Mouse (Mus musculus): Measurements from ENCODE around the gene Dnajc16. TPM values are rescaled to one million over a fixed set of nuclear protein-coding genes. Genes with fewer than 3 reads are reported as not detected.

Gene Dnajc16
- polyA plus RNA-seq, 1 experiment from 2014 or later: 5.8 TPM

- WGBS: 76% methylated on average over 10 of the region's 10 CpGs
- no peaks in the 10 kb centered on the region for H3K27me3 ChIP-seq (ENCODE audit: control insufficient read depth, insufficient read depth, low read length)
- H3K36me3 ChIP-seq (ENCODE audit: control insufficient read depth, insufficient read depth, low read length): no peaks in the 10 kb centered on the region
- H3K4me2 ChIP-seq (ENCODE audit: low read depth): no peak overlapping the region
- H3K4me1 ChIP-seq (ENCODE audit: control insufficient read depth, insufficient read depth, low read length): no peaks in the 10 kb centered on the region
- no peaks in the 10 kb centered on the region for H3K9me3 ChIP-seq (ENCODE audit: control insufficient read depth, low read length)
- H3K4me3 ChIP-seq (ENCODE audit: low read depth, low read length): no peak overlapping the region
- DNase-seq (ENCODE audit: low spot score): no peak
- H3K27ac ChIP-seq (ENCODE audit: low read depth, low read length): no peak overlapping the region
- ATAC-seq (ENCODE audit: insufficient read depth, low FRiP score, low TSS enrichment): no peak
- no peak overlapping the region for H3K9ac ChIP-seq (ENCODE audit: low read length)
Observed at GRCm38 (mm10) chr4:141822089-141822488, 31.4 kb upstream of the Dnajc16 start.

GRCm38 (mm10) chr4:141821178-141821577, 30.4 kb upstream of the Dnajc16 start:
- no peaks in the 10 kb centered on the region for H3K36me3 ChIP-seq (ENCODE audit: control insufficient read depth, insufficient read depth, low read length)
- DNase-seq (ENCODE audit: low spot score): no peak
- no peaks in the 10 kb centered on the region for H3K9me3 ChIP-seq (ENCODE audit: control insufficient read depth, low read length)
- no peak overlapping the region for H3K4me3 ChIP-seq (ENCODE audit: low read depth, low read length)
- H3K9ac ChIP-seq (ENCODE audit: low read length): no peak overlapping the region
- ATAC-seq (ENCODE audit: insufficient read depth, low FRiP score, low TSS enrichment): no peak
- H3K4me1 ChIP-seq (ENCODE audit: control insufficient read depth, insufficient read depth, low read length): no peaks in the 10 kb centered on the region
- H3K27me3 ChIP-seq (ENCODE audit: control insufficient read depth, insufficient read depth, low read length): no peaks in the 10 kb centered on the region
- WGBS: 78% methylated on average over 3 of the region's 3 CpGs
- no peak overlapping the region for H3K27ac ChIP-seq (ENCODE audit: low read depth, low read length)
- no peak overlapping the region for H3K4me2 ChIP-seq (ENCODE audit: low read depth)

- no peak overlapping the region for H3K9ac ChIP-seq (ENCODE audit: low read length)
- H3K4me2 ChIP-seq (ENCODE audit: low read depth): no peak overlapping the region
- no peaks in the 10 kb centered on the region for H3K9me3 ChIP-seq (ENCODE audit: control insufficient read depth, low read length)
- ATAC-seq (ENCODE audit: insufficient read depth, low FRiP score, low TSS enrichment) (no peak), DNase-seq (ENCODE audit: low spot score) (no peak)
- no peaks in the 10 kb centered on the region for H3K27me3 ChIP-seq (ENCODE audit: control insufficient read depth, insufficient read depth, low read length)
- 92% methylated on average over 7 of the region's 7 CpGs for WGBS
- no peak overlapping the region for H3K27ac ChIP-seq (ENCODE audit: low read depth, low read length)
- no peak overlapping the region for H3K4me3 ChIP-seq (ENCODE audit: low read depth, low read length)
- no peaks in the 10 kb centered on the region for H3K36me3 ChIP-seq (ENCODE audit: control insufficient read depth, insufficient read depth, low read length)
- H3K4me1 ChIP-seq (ENCODE audit: control insufficient read depth, insufficient read depth, low read length): no peaks in the 10 kb centered on the region
Observed at GRCm38 (mm10) chr4:141819316-141819715, 28.6 kb upstream of the Dnajc16 start.

GRCm38 (mm10) chr4:141818861-141819260, 28.1 kb upstream of the Dnajc16 start:
- no peak overlapping the region for H3K9ac ChIP-seq (ENCODE audit: low read length)
- H3K27ac ChIP-seq (ENCODE audit: low read depth, low read length): no peak overlapping the region
- no peaks in the 10 kb centered on the region for H3K4me1 ChIP-seq (ENCODE audit: control insufficient read depth, insufficient read depth, low read length)
- ATAC-seq (ENCODE audit: insufficient read depth, low FRiP score, low TSS enrichment) (no peak), DNase-seq (ENCODE audit: low spot score) (no peak)
- no peak overlapping the region for H3K4me3 ChIP-seq (ENCODE audit: low read depth, low read length)
- H3K36me3 ChIP-seq (ENCODE audit: control insufficient read depth, insufficient read depth, low read length): no peaks in the 10 kb centered on the region
- no peak overlapping the region for H3K4me2 ChIP-seq (ENCODE audit: low read depth)
- no peaks in the 10 kb centered on the region for H3K9me3 ChIP-seq (ENCODE audit: control insufficient read depth, low read length)
- 88% methylated on average over 13 of the region's 13 CpGs for WGBS
- no peaks in the 10 kb centered on the region for H3K27me3 ChIP-seq (ENCODE audit: control insufficient read depth, insufficient read depth, low read length)

GRCm38 (mm10) chr4:141817706-141818105, 27.0 kb upstream of the Dnajc16 start:
- H3K27me3 ChIP-seq (ENCODE audit: control insufficient read depth, insufficient read depth, low read length): no peaks in the 10 kb centered on the region
- H3K4me1 ChIP-seq (ENCODE audit: control insufficient read depth, insufficient read depth, low read length): no peaks in the 10 kb centered on the region
- WGBS: 68% methylated on average over 10 of the region's 10 CpGs
- ATAC-seq (ENCODE audit: insufficient read depth, low FRiP score, low TSS enrichment) (no peak), DNase-seq (ENCODE audit: low spot score) (no peak)
- no peak overlapping the region for H3K27ac ChIP-seq (ENCODE audit: low read depth, low read length)
- no peaks in the 10 kb centered on the region; the same call in 1 of the 2 replicates for H3K36me3 ChIP-seq (ENCODE audit: control insufficient read depth, insufficient read depth, low read length)
- H3K9me3 ChIP-seq (ENCODE audit: control insufficient read depth, low read length): no peaks in the 10 kb centered on the region
- no peak overlapping the region for H3K9ac ChIP-seq (ENCODE audit: low read length)
- no peak overlapping the region for H3K4me2 ChIP-seq (ENCODE audit: low read depth)
- no peak overlapping the region for H3K4me3 ChIP-seq (ENCODE audit: low read depth, low read length)

- H3K4me3 ChIP-seq (ENCODE audit: low read depth, low read length): no peak overlapping the region
- no peak overlapping the region for H3K27ac ChIP-seq (ENCODE audit: low read depth, low read length)
- H3K9ac ChIP-seq (ENCODE audit: low read length): no peak overlapping the region
- no peaks in the 10 kb centered on the region for H3K4me1 ChIP-seq (ENCODE audit: control insufficient read depth, insufficient read depth, low read length)
- ATAC-seq (ENCODE audit: insufficient read depth, low FRiP score, low TSS enrichment): no peak
- H3K36me3 ChIP-seq (ENCODE audit: control insufficient read depth, insufficient read depth, low read length): peaks cover 3% of the 10 kb centered on the region
- DNase-seq (ENCODE audit: low spot score): no peak
- no peaks in the 10 kb centered on the region for H3K27me3 ChIP-seq (ENCODE audit: control insufficient read depth, insufficient read depth, low read length)
- H3K4me2 ChIP-seq (ENCODE audit: low read depth): no peak overlapping the region
- H3K9me3 ChIP-seq (ENCODE audit: control insufficient read depth, low read length): no peaks in the 10 kb centered on the region
- 73% methylated on average over 14 of the region's 14 CpGs for WGBS
Observed at GRCm38 (mm10) chr4:141816776-141817655, 26.3 kb upstream of the Dnajc16 start.

- Histone ChIP-seq H3K27me3 (ENCODE audit: control insufficient read depth, insufficient read depth, low read length) (no peaks in the 10 kb centered on the region), H3K36me3 (ENCODE audit: control insufficient read depth, insufficient read depth, low read length) (peaks cover 6% of the 10 kb centered on the region), H3K4me3 (ENCODE audit: low read depth, low read length) (no peak overlapping the region), H3K9ac (ENCODE audit: low read length) (no peak overlapping the region), H3K4me2 (ENCODE audit: low read depth) (no peak overlapping the region), H3K4me1 (ENCODE audit: control insufficient read depth, insufficient read depth, low read length) (no peaks in the 10 kb centered on the region), H3K27ac (ENCODE audit: low read depth, low read length) (no peak overlapping the region), H3K9me3 (ENCODE audit: control insufficient read depth, low read length) (no peaks in the 10 kb centered on the region)
- DNase-seq (ENCODE audit: low spot score) (no peak), ATAC-seq (ENCODE audit: insufficient read depth, low FRiP score, low TSS enrichment) (no peak)
- 91% methylated on average over 7 of the region's 7 CpGs for WGBS
Observed at GRCm38 (mm10) chr4:141816267-141816666, 25.5 kb upstream of the Dnajc16 start.

- Histone ChIP-seq H3K9me3 (ENCODE audit: control insufficient read depth, low read length) (no peaks in the 10 kb centered on the region), H3K27ac (ENCODE audit: low read depth, low read length) (no peak overlapping the region), H3K4me3 (ENCODE audit: low read depth, low read length) (no peak overlapping the region), H3K36me3 (ENCODE audit: control insufficient read depth, insufficient read depth, low read length) (peaks cover 13% of the 10 kb centered on the region), H3K4me2 (ENCODE audit: low read depth) (no peak overlapping the region), H3K27me3 (ENCODE audit: control insufficient read depth, insufficient read depth, low read length) (no peaks in the 10 kb centered on the region), H3K4me1 (ENCODE audit: control insufficient read depth, insufficient read depth, low read length) (no peaks in the 10 kb centered on the region), H3K9ac (ENCODE audit: low read length) (no peak overlapping the region)
- WGBS: 97% methylated on average over 7 of the region's 7 CpGs
- ATAC-seq (ENCODE audit: insufficient read depth, low FRiP score, low TSS enrichment) (no peak), DNase-seq (ENCODE audit: low spot score) (no peak)
Observed at GRCm38 (mm10) chr4:141811375-141811774, 20.6 kb upstream of the Dnajc16 start.

GRCm38 (mm10) chr4:141810975-141811374, 20.2 kb upstream of the Dnajc16 start:
- 98% methylated on average over 2 of the region's 2 CpGs for WGBS
- Histone ChIP-seq H3K9me3 (ENCODE audit: control insufficient read depth, low read length) (no peaks in the 10 kb centered on the region), H3K27ac (ENCODE audit: low read depth, low read length) (no peak overlapping the region), H3K4me2 (ENCODE audit: low read depth) (no peak overlapping the region), H3K4me1 (ENCODE audit: control insufficient read depth, insufficient read depth, low read length) (no peaks in the 10 kb centered on the region), H3K27me3 (ENCODE audit: control insufficient read depth, insufficient read depth, low read length) (no peaks in the 10 kb centered on the region), H3K36me3 (ENCODE audit: control insufficient read depth, insufficient read depth, low read length) (peaks cover 13% of the 10 kb centered on the region), H3K4me3 (ENCODE audit: low read depth, low read length) (no peak overlapping the region), H3K9ac (ENCODE audit: low read length) (no peak overlapping the region)
- DNase-seq (ENCODE audit: low spot score) (no peak), ATAC-seq (ENCODE audit: insufficient read depth, low FRiP score, low TSS enrichment) (no peak)

Measured in neural tube, embryonic 11.5 days (tissue).